Mouse (Mus musculus) neutrophil, adult 65 days (primary cell): ENCODE results near the gene Lmtk3. TPM values are rescaled to one million over a fixed set of nuclear protein-coding genes. Genes with fewer than 3 reads are reported as not detected.

Experiments used
- total RNA-seq: library from RNA; stranded (reverse); gene quantifications from 2 replicates; pipeline ENCODE4 v1.2.4, GENCODE M21; 2023

The Lmtk3 gene
- total RNA-seq, result not detected in 2 replicates

GRCm38 (mm10) chr7:45783511-45784091, at the start of gene Lmtk3:
Gene Lmtk3, plus strand, starts transcription at chr7:45783738.

GRCm38 (mm10) chr7:45784524-45785372, 1.2 kb downstream of the Lmtk3 start, which contains the start of gene Sult2b1:
Gene Sult2b1, minus strand, starts transcription at chr7:45784669.

GRCm38 (mm10) chr7:45813787-45814779, 30.5 kb downstream of the Lmtk3 start, which contains the start of gene Cyth2:
Gene Cyth2, minus strand, starts transcription at chr7:45814581.

GRCm38 (mm10) chr7:45824598-45824997, 41.1 kb downstream of the Lmtk3 start, which contains the start of gene Kcnj14:
Gene Kcnj14, minus strand, starts transcription at chr7:45824782.

GRCm38 (mm10) chr7:45830427-45831127, 47.0 kb downstream of the Lmtk3 start, which contains the start of gene Grwd1:
Gene Grwd1, minus strand, starts transcription at chr7:45830944.

Other genes with a start within 250 kb of the Lmtk3 start
- 0.95 TPM in 1 of 2 replicates, not detected in the other for gene Hsd17b14, start 228.8 kb upstream of the Lmtk3 start, total RNA-seq
- gene Bcat2, start 213.6 kb upstream of the Lmtk3 start, total RNA-seq, result 24.0 and 34.0 TPM in 2 replicates
- gene Fgf21, start 168.2 kb upstream of the Lmtk3 start, total RNA-seq, result not detected in 2 replicates
- gene Fut1, start 166.4 kb upstream of the Lmtk3 start, total RNA-seq, result not detected in 2 replicates
- not detected in 2 replicates for gene Izumo1, start 161.9 kb upstream of the Lmtk3 start, total RNA-seq
- 4.3 and 5.0 TPM in 2 replicates for gene Rasip1, start 156.2 kb upstream of the Lmtk3 start, total RNA-seq
- 0.20 TPM in 1 of 2 replicates, not detected in the other for gene Mamstr, start 143.8 kb upstream of the Lmtk3 start, total RNA-seq
- not detected in 2 replicates for gene Fut2, start 117.3 kb upstream of the Lmtk3 start, total RNA-seq
- gene Ntn5, start 99.7 kb upstream of the Lmtk3 start, total RNA-seq, result not detected in 2 replicates
- gene Sec1, start 89.3 kb upstream of the Lmtk3 start, total RNA-seq, result not detected in 2 replicates
- not detected in 2 replicates for gene Car11, start 83.9 kb upstream of the Lmtk3 start, total RNA-seq
- 5.0 and 6.3 TPM in 2 replicates for gene Dbp, start 78.7 kb upstream of the Lmtk3 start, total RNA-seq
- gene Rpl18, start 68.3 kb upstream of the Lmtk3 start, total RNA-seq, result 572 and 599 TPM in 2 replicates
- 62.3 and 77.9 TPM in 2 replicates for gene Sphk2, start 65.7 kb upstream of the Lmtk3 start, total RNA-seq
- gene Fam83e, start 62.5 kb upstream of the Lmtk3 start, total RNA-seq, result 0.16 and 0.20 TPM in 2 replicates
- gene Spaca4, start 57.9 kb upstream of the Lmtk3 start, total RNA-seq, result not detected in 2 replicates
- not detected in 2 replicates for gene Sult2b1, start 931 bp downstream of the Lmtk3 start, total RNA-seq
- 127 and 143 TPM in 2 replicates for gene Cyth2, start 30.8 kb downstream of the Lmtk3 start, total RNA-seq
- 0.27 and 0.57 TPM in 2 replicates for gene Kcnj14, start 41.0 kb downstream of the Lmtk3 start, total RNA-seq
- gene Grwd1, start 47.2 kb downstream of the Lmtk3 start, total RNA-seq, result 6.0 and 6.6 TPM in 2 replicates
- 58.9 and 60.5 TPM in 2 replicates for gene Kdelr1, start 89.0 kb downstream of the Lmtk3 start, total RNA-seq
- 0.16 and 0.25 TPM in 2 replicates for gene Grin2d, start 94.6 kb downstream of the Lmtk3 start, total RNA-seq
- gene Syngr4, start 113.0 kb downstream of the Lmtk3 start, total RNA-seq, result 0.95 TPM in 1 of 2 replicates, not detected in the other
- 3.5 and 5.3 TPM in 2 replicates for gene Tmem143, start 113.2 kb downstream of the Lmtk3 start, total RNA-seq
- gene Emp3, start 137.7 kb downstream of the Lmtk3 start, total RNA-seq, result 328 and 386 TPM in 2 replicates
- 4.0 and 7.0 TPM in 2 replicates for gene Ccdc114, start 140.3 kb downstream of the Lmtk3 start, total RNA-seq
- not detected in 2 replicates for gene Abcc6, start 246.6 kb downstream of the Lmtk3 start, total RNA-seq
- 22.6 and 29.8 TPM in 2 replicates for gene Nomo1, start 250.0 kb downstream of the Lmtk3 start, total RNA-seq